Mouse (Mus musculus) olfactory bulb, adult 2 months (tissue): Measurements from ENCODE around the gene Camk2g.

Source experiments
- CTCF ChIP-seq: fragments of 200-500 bp; IDR thresholded peaks from 2 replicates; pipeline ENCODE4 v1.5.1; 2012; ENCODE audit warnings: low read depth, mild to moderate bottlenecking, low read length, moderate library complexity; ENCODE audit not compliant: insufficient read depth
- POLR2A ChIP-seq: fragments of 200-500 bp; IDR thresholded peaks from 2 replicates; pipeline ENCODE4 v1.6.1; 2012; ENCODE audit warnings: mild to moderate bottlenecking, low read depth, low read length, moderate library complexity; ENCODE audit not compliant: insufficient read depth

GRCm38 (mm10) chr14:20749494-20750051 is 44.3 kb downstream of the Camk2g start:
- TF ChIP-seq CTCF (no peak), POLR2A (no peak)
